Mouse (Mus musculus) hindbrain, embryonic 16.5 days (tissue): ENCODE results near the gene Uqcc2. TPM values are rescaled to one million over a fixed set of nuclear protein-coding genes. Genes with fewer than 3 reads are reported as not detected.

Experiments
- ATAC-seq: fragments of 200-750 bp; cut with Nextera tagmentation; 2 replicates; pipeline ENCODE4 v1.8.0; 2017; ENCODE audit warnings: moderate TSS enrichment, moderate library complexity
- H3K27ac ChIP-seq: fragments of 300-500 bp; sonication (generic); 2 replicates; pipeline ENCODE4 v1.5.1; 2014; ENCODE audit warnings: low read depth, mild to moderate bottlenecking, control low read depth, low read length, moderate library complexity
- H3K27me3 ChIP-seq: fragments of 300-500 bp; sonication (generic); replicated peaks from 2 replicates; pipeline ENCODE4 v1.6.1; 2014; ENCODE audit warnings: low read length; ENCODE audit not compliant: control insufficient read depth, insufficient read depth
- H3K36me3 ChIP-seq: fragments of 300-500 bp; sonication (generic); 2 replicates; pipeline ENCODE4 v1.6.1; 2014; ENCODE audit warnings: mild to moderate bottlenecking, low read length, moderate library complexity, mixed read lengths; ENCODE audit not compliant: control insufficient read depth, insufficient read depth
- H3K4me1 ChIP-seq: fragments of 300-500 bp; sonication (generic); 2 replicates; pipeline ENCODE4 v1.6.1; 2014; ENCODE audit warnings: low read depth, low read length; ENCODE audit not compliant: control insufficient read depth, insufficient read depth
- H3K4me2 ChIP-seq: fragments of 300-500 bp; sonication (generic); 2 replicates; pipeline ENCODE4 v1.6.1; 2014; ENCODE audit warnings: mild to moderate bottlenecking, low read length, control low read depth, moderate library complexity
- H3K4me3 ChIP-seq: fragments of 300-500 bp; sonication (generic); 2 replicates; pipeline ENCODE4 v1.5.1; 2014; ENCODE audit warnings: mild to moderate bottlenecking, low read length, control low read depth, moderate library complexity
- H3K9ac ChIP-seq: fragments of 300-500 bp; sonication (generic); 2 replicates; pipeline ENCODE4 v1.6.1; 2014; ENCODE audit warnings: low read depth, mild to moderate bottlenecking, control low read depth, low read length, moderate library complexity
- H3K9me3 ChIP-seq: fragments of 300-500 bp; sonication (generic); 2 replicates; pipeline ENCODE4 v1.6.1; 2014; ENCODE audit warnings: mild to moderate bottlenecking, low read length, moderate library complexity; ENCODE audit not compliant: control insufficient read depth
- WGBS: fragments of 180-500 bp; shearing (Covaris S2); extraction: QIAGEN DNeasy Blood & Tissue Kit; methylation state at CpG from one replicate; pipeline ENCODE4 v1.1.7; 2014; 5-methylcytosine and 5-hydroxymethylcytosine counted together
- polyA plus RNA-seq: library from polyadenylated mRNA; unstranded; fragments of >200 nt; fragmentation: Nextera tagmentation; extraction: Ambion mirVana; gene quantifications from 2 replicates; pipeline ENCODE4 v1.2.1, GENCODE M21; 2015

Gene Uqcc2
- polyA plus RNA-seq, 1 experiment from 2014 or later: 396 TPM

GRCm38 (mm10) chr17:27123103-27123502 is 10.6 kb downstream of the Uqcc2 start:
- 87% methylated on average over 2 of the region's 2 CpGs for WGBS
- no peaks in the 10 kb centered on the region for H3K9me3 ChIP-seq
- H3K4me1 ChIP-seq: peaks cover 21% of the 10 kb centered on the region
- no peak overlapping the region for H3K4me2 ChIP-seq
- H3K27ac ChIP-seq: no peak overlapping the region
- no peaks in the 10 kb centered on the region for H3K27me3 ChIP-seq
- H3K9ac ChIP-seq: no peak overlapping the region
- peaks cover 2% of the 10 kb centered on the region; the same call in 1 of the 2 replicates for H3K36me3 ChIP-seq
- no peak overlapping the region for H3K4me3 ChIP-seq
- ATAC-seq: no peak

- H3K27ac ChIP-seq: no peak overlapping the region
- WGBS: 72% methylated on average over 11 of the region's 11 CpGs
- no peaks in the 10 kb centered on the region for H3K9me3 ChIP-seq
- H3K4me3 ChIP-seq: no peak overlapping the region
- peaks cover 2% of the 10 kb centered on the region; the same call in 1 of the 2 replicates for H3K36me3 ChIP-seq
- no peaks in the 10 kb centered on the region for H3K27me3 ChIP-seq
- H3K4me2 ChIP-seq: no peak overlapping the region
- no peak for ATAC-seq
- peaks cover 21% of the 10 kb centered on the region for H3K4me1 ChIP-seq
- no peak overlapping the region for H3K9ac ChIP-seq
Observed at GRCm38 (mm10) chr17:27122701-27123100, 11.0 kb downstream of the Uqcc2 start.

GRCm38 (mm10) chr17:27121781-27122180 is 11.9 kb downstream of the Uqcc2 start:
- H3K4me3 ChIP-seq: no peak overlapping the region
- peaks cover 2% of the 10 kb centered on the region; the same call in 1 of the 2 replicates for H3K36me3 ChIP-seq
- no peak overlapping the region for H3K4me2 ChIP-seq
- H3K27ac ChIP-seq: no peak overlapping the region
- peaks cover 2% of the 10 kb centered on the region; the same call in 1 of the 2 replicates for H3K9me3 ChIP-seq
- H3K27me3 ChIP-seq: no peaks in the 10 kb centered on the region
- peaks cover 19% of the 10 kb centered on the region for H3K4me1 ChIP-seq
- ATAC-seq: no peak
- 76% methylated on average over 7 of the region's 7 CpGs for WGBS
- H3K9ac ChIP-seq: peak overlapping the region; percentile 32; the same call in 1 of the 2 replicates

GRCm38 (mm10) chr17:27121266-27121665 is 12.4 kb downstream of the Uqcc2 start:
- H3K9me3 ChIP-seq: peaks cover 2% of the 10 kb centered on the region; the same call in 1 of the 2 replicates
- H3K4me2 ChIP-seq: no peak overlapping the region
- peaks cover 18% of the 10 kb centered on the region for H3K4me1 ChIP-seq
- H3K36me3 ChIP-seq: peaks cover 2% of the 10 kb centered on the region; the same call in 1 of the 2 replicates
- H3K4me3 ChIP-seq: no peak overlapping the region
- WGBS: 31% methylated on average over 14 of the region's 14 CpGs
- ATAC-seq: no peak
- H3K27ac ChIP-seq: peak overlapping the region; percentile 52
- no peaks in the 10 kb centered on the region for H3K27me3 ChIP-seq
- peak overlapping the region; percentile 32; the same call in 1 of the 2 replicates for H3K9ac ChIP-seq

- WGBS: 7% methylated on average over 15 of the region's 18 CpGs
- H3K9me3 ChIP-seq: peaks cover 2% of the 10 kb centered on the region; the same call in 1 of the 2 replicates
- H3K4me2 ChIP-seq: no peak overlapping the region
- H3K4me3 ChIP-seq: no peak overlapping the region
- peak overlapping the region; percentile 52; the same call in 1 of the 2 replicates for H3K27ac ChIP-seq
- H3K4me1 ChIP-seq: peaks cover 16% of the 10 kb centered on the region
- 0 out of 2 replicates have a peak, but pooled peaks have one; percentile 11 for ATAC-seq
- H3K27me3 ChIP-seq: no peaks in the 10 kb centered on the region
- H3K9ac ChIP-seq: peak overlapping the region; percentile 32; the same call in 1 of the 2 replicates
- peaks cover 2% of the 10 kb centered on the region; the same call in 1 of the 2 replicates for H3K36me3 ChIP-seq
Observed at GRCm38 (mm10) chr17:27120561-27121024, 13.1 kb downstream of the Uqcc2 start.

GRCm38 (mm10) chr17:27119954-27120353 is 13.8 kb downstream of the Uqcc2 start:
- Histone ChIP-seq H3K27me3 (no peaks in the 10 kb centered on the region), H3K4me1 (peaks cover 16% of the 10 kb centered on the region), H3K4me2 (no peak overlapping the region), H3K4me3 (no peak overlapping the region), H3K9me3 (peaks cover 2% of the 10 kb centered on the region; the same call in 1 of the 2 replicates), H3K36me3 (peaks cover 2% of the 10 kb centered on the region; the same call in 1 of the 2 replicates), H3K9ac (no peak overlapping the region), H3K27ac (no peak overlapping the region; the same call in 1 of the 2 replicates)
- ATAC-seq: no peak
- WGBS: 65% methylated on average over 8 of the region's 8 CpGs

- Histone ChIP-seq H3K9ac (no peak overlapping the region), H3K4me2 (no peak overlapping the region), H3K36me3 (peaks cover 2% of the 10 kb centered on the region; the same call in 1 of the 2 replicates), H3K27me3 (no peaks in the 10 kb centered on the region), H3K4me3 (no peak overlapping the region), H3K4me1 (peaks cover 16% of the 10 kb centered on the region), H3K9me3 (peaks cover 2% of the 10 kb centered on the region; the same call in 1 of the 2 replicates), H3K27ac (no peak overlapping the region)
- WGBS: 73% methylated on average over 4 of the region's 4 CpGs
- no peak for ATAC-seq
Observed at GRCm38 (mm10) chr17:27119540-27119895, 14.2 kb downstream of the Uqcc2 start.

- no peaks in the 10 kb centered on the region for H3K27me3 ChIP-seq
- no peak overlapping the region for H3K9ac ChIP-seq
- no peak overlapping the region for H3K4me3 ChIP-seq
- no peak overlapping the region for H3K4me2 ChIP-seq
- peaks cover 2% of the 10 kb centered on the region; the same call in 1 of the 2 replicates for H3K9me3 ChIP-seq
- H3K27ac ChIP-seq: no peak overlapping the region
- 85% methylated on average over 25 of the region's 25 CpGs for WGBS
- H3K36me3 ChIP-seq: peaks cover 2% of the 10 kb centered on the region; the same call in 1 of the 2 replicates
- ATAC-seq: no peak
- H3K4me1 ChIP-seq: peaks cover 16% of the 10 kb centered on the region
Observed at GRCm38 (mm10) chr17:27118676-27119539, 14.8 kb downstream of the Uqcc2 start.

GRCm38 (mm10) chr17:27110072-27110471 is 23.6 kb downstream of the Uqcc2 start:
- Histone ChIP-seq H3K36me3 (no peaks in the 10 kb centered on the region), H3K4me3 (no peak overlapping the region), H3K27me3 (no peaks in the 10 kb centered on the region), H3K27ac (no peak overlapping the region), H3K9ac (no peak overlapping the region), H3K4me1 (no peaks in the 10 kb centered on the region), H3K9me3 (no peaks in the 10 kb centered on the region), H3K4me2 (no peak overlapping the region)
- ATAC-seq: no peak
- 94% methylated on average over 7 of the region's 7 CpGs for WGBS
